Mouse (Mus musculus): ENCODE measurements at regions not wholly inside any gene's neighbourhood (a gene's known extent, or its start where the extent isn't known, plus 50 kb on each side); places are given as distances from the start of the nearest gene placed in this dataset.
"Not testable (repeated sequence)": the region's sequence is repeated elsewhere in the genome, so short reads cannot be mapped to it uniquely, and the experiment has no call there.

GRCm38 (mm10) chr12:112298521-112298920, 152.5 kb downstream of the Kif26a start:
- DNase-seq (ENCODE audit: low read depth, low spot score), result no peak

- DNase-seq (ENCODE audit: low read depth, low spot score), result no peak
Observed at GRCm38 (mm10) chr12:112299089-112299488, 153.1 kb downstream of the Kif26a start.

DNA sequence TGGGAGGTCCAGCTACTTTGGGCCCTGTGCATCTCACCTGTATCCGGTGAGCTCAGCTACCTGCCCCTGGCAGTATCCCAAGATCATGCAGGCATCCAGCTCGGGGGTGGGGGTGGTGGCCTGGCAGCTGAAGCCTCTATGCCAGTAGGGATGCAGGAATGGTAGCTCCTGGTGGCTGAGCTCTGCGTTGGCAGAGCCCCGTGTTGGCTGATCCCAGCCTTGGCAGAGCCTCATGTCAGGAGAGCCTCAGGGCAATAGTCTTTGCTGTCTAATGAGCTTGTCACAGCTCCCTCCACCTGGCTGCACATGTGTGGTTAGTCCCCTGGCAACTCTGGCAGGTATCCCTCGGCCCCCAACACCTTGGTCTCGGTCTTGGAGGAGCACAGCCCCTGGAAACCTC, 153.6 kb downstream of the Kif26a start:
- DNase-seq (ENCODE audit: low read depth, low spot score), result no peak

- no peak for DNase-seq (ENCODE audit: low read depth, low spot score)
Observed at GRCm38 (mm10) chr12:112300125-112300524, 154.1 kb downstream of the Kif26a start.

DNA sequence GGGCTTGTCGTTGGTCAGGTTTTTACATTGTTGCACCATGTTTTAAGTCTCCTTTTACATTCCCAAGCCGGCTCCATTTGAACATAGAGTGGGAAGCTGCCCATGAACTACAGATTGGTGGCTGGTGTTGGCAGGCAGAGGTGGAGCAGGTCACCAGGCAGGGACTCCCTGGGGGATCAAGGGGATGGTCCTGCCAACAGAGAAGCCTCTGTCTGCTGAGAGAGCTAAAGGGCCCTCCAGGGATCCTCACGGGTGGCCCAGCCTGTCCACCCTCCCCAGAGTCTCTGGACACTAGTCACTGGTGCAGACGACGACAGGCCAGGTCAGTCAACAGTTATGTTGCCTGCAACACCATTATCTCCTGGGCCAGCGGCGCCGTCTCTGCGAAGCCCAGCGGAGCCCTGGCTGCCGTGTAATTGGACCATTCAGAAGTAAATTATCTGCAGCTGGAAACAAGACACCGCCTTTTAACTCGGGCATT, 155.4 kb downstream of the Kif26a start:
- DNase-seq (ENCODE audit: low read depth, low spot score), result no peak

DNA sequence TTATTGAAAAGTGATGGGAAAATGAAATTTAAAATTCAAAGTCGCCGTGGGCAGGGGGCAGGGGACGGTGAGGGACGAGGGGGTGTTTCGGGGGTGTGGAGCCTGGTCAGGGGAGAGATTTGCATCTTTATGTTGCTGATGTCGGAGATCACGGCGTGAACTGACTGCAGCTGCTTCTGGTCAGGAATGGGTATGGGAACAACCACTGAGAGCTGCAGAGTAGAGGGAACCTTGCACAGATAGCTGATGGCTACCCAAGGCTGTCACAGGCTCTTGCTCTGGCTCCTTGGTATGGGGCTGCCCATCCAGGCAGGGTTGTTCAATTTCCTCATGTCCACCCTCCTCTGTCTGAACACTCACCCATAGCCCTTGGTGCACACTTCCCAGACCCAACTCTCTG, 155.9 kb downstream of the Kif26a start:
- DNase-seq (ENCODE audit: low read depth, low spot score), result no peak

GRCm38 (mm10) chr12:112306208-112306607, 160.2 kb downstream of the Kif26a start:
- no peak for DNase-seq (ENCODE audit: low read depth, low spot score)

- no peak for DNase-seq (ENCODE audit: low read depth, low spot score)
Observed at GRCm38 (mm10) chr12:112308016-112308415, 162.0 kb downstream of the Kif26a start.

DNA sequence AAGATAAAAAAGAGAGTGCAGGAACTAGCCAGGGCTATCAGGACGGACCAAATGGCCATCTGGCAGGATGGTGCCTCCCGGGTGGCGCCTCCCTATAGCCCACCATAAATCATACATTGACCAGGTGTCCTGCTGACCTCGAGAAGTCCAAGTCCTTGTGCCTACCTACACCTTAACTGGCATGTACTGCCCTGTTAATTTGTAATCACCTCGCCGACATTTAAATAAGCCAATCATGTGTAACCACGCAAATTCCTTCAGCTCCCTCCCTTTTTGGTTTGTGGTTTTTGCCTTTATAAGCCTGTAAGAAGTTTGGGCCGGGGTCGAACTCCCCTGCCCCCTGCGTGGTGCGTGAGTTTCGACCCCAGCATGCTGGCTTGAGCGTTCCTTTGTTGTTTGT, 163.1 kb downstream of the Kif26a start:
- DNase-seq (ENCODE audit: low read depth, low spot score), result not testable (repeated sequence)

GRCm38 (mm10) chr12:112309781-112310180, 163.8 kb downstream of the Kif26a start:
- no peak for DNase-seq (ENCODE audit: low read depth, low spot score)

DNA sequence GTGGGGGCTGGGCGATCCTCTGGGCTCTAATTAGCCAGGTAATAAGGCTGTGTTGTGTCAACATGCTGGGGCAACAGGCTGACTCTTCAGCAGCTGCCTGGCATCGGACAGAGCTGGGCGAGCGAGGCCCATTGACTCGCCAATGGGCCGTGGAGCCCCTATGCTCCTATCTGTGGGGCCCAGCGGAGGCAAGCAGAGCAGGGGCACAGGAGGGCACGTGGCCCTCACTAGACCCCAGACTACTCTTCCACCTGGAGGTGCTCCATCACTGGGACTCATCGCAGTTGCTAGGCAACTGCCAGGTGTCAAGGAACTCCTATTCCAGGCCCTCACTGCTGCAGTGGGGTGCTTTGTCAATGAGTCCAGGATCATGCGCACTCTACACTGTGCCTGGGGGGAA, 164.7 kb downstream of the Kif26a start:
- no peak for DNase-seq (ENCODE audit: low read depth, low spot score)

DNA sequence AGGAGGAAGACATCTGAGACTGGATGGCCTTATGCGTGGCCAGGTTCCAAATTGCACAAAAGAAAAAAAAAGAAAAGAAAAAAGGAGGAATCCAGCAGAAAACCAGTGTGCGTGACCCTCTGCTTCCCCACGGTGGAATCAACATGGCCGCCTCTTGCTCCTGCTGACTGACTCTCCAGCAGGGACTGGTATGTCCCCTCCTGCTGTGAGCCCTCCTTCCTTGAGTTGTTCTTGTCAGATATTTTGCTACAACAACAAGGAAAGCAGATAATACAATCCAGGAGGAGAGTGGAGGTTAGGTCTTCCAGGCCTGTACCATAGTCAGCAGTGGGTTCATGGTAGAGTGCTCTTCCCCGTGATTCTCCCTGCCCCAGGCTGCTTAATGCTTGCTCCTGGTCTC, 168.8 kb downstream of the Kif26a start:
- DNase-seq (ENCODE audit: low read depth, low spot score), result no peak

DNA sequence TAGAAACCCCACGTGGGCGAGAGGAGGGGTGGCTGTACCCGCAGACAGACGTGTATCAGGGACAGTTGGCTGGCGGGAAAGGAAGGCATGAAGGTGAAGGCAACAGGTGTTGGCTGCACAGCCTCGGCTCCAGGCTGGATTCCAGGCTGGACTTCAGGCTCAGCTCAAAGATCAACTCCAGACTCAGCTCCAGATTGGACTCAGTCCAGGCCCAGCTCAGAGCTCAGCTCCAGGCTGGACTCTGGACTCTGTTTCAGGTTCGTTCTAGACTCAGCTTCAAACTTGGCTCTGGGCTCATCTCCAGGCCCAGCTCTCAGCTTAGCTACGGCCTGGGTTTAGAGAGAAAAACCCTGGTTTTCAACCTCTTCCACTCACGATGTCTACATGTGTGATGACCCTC, 171.2 kb downstream of the Kif26a start:
- DNase-seq (ENCODE audit: low read depth, low spot score), result no peak

DNA sequence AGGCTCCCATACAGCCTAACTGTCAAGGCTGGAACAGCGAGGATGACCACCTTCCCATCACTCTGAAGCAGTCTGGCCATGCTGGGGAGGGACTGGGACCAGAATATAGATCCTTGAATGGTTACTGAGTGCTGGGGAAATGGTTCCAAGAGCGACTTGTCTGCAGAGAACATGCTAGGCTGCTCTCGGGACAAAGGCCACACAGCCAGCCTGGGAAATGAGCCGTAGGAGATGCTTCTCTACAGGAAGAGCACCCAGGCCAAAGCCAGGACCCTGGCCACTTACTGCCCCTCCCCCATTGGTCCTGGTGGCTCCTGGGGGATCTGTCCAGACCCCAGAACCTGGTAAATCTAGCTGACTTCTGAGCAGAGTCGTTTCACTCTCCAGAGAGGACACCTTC, 170.8 kb upstream of the A530016L24Rik start:
- no peak for DNase-seq (ENCODE audit: low read depth, low spot score)

- DNase-seq (ENCODE audit: low read depth, low spot score), result no peak
Observed at GRCm38 (mm10) chr12:112322196-112322595, 167.1 kb upstream of the A530016L24Rik start.

DNA sequence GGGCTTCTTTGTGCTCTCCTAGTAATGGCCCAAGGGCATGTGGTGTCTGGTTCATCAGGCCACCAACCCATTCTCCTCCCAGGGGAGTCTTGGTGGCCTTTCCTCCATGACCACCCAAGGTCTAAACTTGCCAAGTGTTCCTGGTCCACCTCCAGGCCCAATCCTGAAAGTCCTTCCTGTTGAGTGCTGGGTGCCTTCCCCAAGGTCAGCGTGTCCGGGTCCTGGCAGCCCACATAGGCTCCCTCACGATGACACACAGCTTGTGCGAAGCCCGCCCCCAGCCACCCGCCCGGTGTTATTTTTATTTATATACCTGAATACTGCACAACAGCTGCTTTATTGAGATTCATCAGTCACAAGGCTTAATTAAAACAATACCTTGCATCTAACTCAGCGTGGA, 161.8 kb upstream of the A530016L24Rik start:
- no peak for DNase-seq (ENCODE audit: low read depth, low spot score)

DNA sequence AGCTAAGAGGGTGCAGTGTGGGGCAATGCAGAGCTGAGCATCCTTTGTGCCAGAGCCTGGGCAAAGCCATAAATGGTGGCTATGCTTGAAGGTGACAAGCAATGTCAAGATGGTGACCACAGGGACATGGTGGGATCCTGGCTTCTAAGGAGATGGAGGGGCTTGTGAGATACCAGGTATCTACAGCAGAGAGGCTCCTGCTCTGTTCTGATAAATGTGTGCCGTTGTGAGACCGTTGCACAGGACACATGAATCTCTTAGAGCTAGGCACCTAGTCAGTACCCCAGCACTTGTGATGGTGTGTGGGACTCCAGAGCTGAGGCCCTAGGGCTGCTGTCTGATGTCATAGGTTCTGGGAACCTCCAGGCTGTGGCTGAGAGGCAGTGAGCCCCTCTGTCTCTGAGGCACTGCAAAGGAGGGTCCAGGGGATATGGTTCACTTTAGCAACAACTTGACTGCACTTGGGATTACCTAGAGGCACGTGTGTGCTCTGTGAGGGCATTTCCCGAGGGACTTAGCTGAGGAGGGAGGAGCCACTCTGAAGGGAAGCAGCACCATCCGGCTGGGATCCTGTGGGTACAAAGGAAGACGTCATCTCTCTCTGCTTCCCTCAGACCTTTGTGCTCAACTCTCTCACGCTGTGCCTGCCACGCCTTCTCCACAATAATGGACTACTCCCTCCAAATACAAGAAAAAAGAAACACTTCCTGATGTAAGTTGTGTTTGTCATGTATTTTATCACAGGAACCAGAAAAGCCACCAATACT, 160.3 kb upstream of the A530016L24Rik start:
- DNase-seq (ENCODE audit: low read depth, low spot score), result no peak

DNA sequence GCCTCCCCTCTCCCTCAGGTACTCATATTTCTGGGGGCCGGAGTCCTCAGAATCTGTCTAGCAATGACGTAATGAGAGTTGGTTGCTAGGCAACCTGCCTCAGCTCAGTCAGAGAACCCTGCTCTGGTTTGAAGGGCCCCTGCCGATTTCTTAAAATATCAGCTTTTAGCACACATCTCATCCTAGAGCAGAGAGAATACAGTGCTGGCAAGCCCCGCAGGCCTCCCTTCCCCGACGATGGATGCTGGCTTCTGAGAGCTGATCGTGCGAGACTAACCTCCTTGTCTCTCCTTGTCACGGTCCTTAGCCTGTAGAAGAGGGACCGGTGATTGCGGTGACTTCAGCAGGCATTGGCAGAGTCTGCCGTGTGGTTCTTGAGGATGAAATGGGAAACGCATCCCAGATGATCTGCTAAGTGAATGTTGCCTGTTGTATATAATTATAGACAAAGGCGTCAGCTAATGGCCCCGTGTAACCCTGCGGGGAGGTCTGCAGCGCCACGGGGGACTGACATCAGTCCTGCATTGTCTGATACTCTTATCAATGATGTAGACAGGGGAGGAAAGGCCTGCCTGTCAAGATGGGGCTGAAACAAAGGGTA, 159.4 kb upstream of the A530016L24Rik start:
- DNase-seq (ENCODE audit: low read depth, low spot score), result no peak

DNA sequence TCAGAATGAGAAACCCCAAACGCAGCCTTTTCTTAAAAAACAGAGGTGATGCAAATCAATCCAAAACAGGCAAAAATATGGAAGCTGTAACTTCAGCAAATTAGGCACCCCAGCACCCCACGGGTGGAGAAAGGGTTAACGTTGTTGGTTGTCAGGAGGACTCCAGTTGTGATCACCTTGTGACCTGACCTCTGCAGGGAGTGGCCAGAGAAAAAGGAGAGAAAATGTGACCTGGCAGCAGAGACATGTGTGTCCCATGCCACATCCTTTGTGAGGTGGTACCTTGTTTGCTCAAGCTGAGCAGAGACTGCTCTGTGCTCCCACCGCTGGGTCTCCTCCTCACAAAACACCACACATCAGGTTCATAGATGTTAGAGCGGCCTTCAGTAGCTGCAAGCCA, 158.7 kb upstream of the A530016L24Rik start:
- no peak for DNase-seq (ENCODE audit: low read depth, low spot score)

DNA sequence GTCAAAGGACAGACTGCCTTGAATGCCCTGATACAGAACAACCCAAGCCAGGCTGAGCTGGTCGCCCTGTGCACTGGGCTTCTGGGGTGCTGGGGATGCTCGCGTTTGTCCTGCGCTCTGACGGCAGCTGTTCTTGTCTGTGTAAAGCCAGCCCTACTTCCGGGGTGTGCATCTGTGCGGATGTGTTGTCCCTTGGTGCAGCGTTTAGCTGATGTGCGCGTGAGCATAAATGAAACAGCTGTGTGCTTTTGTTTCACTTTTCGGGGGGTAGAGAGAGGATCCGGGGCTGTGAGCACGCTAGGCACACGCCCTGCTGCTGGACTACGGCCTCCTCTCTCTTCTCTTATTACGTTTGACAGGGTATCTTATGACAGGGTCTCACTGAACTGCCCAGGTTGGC, 158.2 kb upstream of the A530016L24Rik start:
- no peak for DNase-seq (ENCODE audit: low read depth, low spot score)

- no peak for DNase-seq (ENCODE audit: low read depth, low spot score)
Observed at GRCm38 (mm10) chr12:112333125-112334079, 155.8 kb upstream of the A530016L24Rik start.

All from 3T3-L1 (cell line).